Mouse (Mus musculus) heart, adult 11 months (tissue): Measurements from ENCODE around the gene Slc35c2.

ENCODE experiments used
- DNase-seq: peaks from one replicate; pipeline ENCODE4 v3.0.0; 2022

Slc35c2 gene

DNA sequence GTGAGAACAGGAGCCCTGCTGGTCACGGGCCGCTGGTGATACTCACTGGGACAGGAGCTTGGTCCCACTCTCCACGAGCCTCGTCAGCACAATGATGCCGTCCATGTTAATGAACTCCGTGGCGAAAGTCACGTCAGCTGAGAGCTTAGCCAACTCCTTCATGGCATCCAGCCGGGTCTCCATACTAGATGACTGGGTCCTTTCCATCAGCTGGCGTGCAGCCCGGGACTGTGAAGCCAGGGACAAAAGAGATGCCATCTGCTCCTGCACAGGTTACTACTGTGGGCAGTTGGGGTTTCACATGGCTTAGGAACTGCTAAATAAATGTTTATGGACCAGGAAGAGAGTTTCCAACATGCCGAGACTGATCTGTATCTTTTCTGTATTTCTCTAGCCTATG, 23.9 kb upstream of the Slc35c2 start:
- no peak for DNase-seq

DNA sequence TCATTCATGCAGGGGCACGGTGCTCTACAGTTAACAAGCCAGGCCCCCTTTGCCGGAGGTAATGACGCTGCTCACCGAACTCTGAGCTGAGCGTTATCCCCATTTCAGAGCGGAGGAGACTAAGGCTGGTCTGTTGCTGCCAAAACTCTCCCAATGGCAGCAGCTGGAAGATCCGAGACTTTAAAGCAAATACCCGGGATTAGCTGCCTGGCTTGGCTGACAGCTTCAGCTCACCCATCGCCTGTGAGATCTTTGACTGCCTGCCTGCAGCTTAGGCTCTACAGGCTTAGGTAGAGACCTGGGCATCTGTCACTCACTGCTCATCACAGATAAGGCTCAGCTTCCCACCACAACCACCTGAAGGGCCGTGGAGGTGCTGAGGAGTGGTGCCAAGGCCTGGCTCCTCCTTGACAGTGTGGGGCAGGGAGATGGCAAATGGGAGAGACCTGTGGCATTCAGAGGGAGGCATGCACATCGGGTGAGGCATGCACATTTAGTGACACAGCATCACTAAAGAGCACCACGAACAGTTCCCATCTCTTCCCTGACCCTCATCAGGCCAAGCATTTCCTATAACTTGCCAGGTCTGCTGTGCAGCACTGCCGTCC, 23.3 kb upstream of the Slc35c2 start:
- DNase-seq = no peak

DNA sequence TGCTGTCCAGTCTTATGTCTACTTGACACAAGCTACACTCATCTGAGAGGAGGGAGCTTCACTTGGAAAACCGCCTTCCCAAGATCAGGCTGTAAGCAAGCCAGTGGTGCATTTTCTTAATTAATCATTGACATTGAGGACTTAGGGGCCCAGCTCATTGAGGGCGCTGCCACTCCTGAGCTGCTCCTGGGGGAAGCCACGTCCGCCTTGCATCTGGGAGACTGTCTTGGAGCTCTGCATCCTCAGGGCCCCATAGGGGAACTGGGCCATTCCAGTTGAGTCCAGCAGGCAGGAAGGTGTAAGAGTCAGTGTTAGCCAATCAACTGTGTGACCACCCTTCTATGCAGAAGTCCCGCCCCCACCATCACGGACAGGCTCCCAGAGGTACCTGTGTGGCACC, 20.1 kb upstream of the Slc35c2 start:
- no peak for DNase-seq

DNA sequence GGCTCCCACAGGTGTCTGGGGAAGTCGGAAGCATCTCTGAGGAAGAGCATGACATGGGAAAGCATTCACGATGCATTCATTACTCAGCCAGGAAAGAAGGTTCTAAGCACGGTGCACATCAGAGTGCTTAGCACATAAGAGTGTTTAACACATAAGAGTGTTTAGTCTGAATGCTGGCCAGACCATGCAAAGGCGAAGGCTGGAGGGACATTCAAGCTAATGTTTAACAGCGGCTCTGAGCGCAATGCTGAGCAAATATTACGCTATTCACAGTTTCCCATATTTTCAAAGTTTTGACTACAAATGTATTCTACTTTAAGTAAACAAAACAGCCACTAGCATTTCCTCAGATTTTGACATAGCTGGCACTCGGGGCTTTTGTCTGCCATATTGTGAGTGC, 17.8 kb upstream of the Slc35c2 start:
- no peak for DNase-seq

DNA sequence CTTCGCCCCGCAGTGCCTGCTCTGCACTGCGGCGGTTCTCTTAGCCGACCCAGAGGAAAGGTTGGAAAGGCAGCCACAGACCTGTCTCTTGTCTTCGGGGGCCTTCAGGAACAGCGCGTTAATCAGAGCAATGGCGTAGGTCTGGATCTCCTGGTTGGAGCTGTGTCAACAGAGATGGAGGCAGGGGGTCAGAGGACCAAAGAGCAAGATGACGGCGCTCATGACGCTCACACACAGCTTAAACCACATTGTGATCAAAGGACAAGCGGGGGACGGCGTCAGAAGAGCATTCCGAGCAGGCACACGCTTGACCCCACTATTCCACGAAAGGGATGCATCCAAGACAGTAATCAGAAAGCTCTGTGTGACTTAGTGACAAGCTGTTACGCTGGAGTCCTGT, 17.1 kb upstream of the Slc35c2 start:
- no peak for DNase-seq

DNA sequence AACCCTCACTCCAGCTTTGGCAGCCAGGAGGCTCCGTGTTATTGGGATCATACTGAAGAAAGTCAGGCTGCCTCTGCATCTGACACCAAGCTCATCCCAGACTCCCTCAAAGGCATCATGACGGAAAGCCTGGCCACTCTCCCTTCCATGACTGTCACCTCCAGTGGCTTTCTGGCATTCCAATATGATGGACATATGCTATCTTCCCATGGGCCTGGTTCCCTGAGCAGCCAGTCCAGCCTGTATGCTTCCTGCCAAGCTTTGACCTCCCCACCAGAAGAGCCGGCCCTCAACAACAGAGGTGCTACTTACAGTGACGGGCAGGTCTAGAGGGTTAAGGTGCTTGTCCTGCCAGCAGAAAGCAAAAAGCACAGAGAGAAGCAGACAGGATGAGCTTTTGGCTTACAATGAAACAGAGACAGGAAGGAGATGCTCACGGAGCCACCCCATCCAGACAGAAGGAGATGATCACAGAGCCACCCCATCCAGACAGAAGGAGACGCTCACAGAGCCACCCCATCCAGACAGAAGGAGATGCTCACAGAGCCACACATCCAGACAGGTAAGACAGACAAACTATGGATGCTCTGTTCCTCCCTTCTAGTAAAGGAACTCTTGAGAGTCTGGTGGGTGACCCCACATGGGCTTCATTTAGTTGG, 15.8 kb upstream of the Slc35c2 start:
- DNase-seq = no peak

DNA sequence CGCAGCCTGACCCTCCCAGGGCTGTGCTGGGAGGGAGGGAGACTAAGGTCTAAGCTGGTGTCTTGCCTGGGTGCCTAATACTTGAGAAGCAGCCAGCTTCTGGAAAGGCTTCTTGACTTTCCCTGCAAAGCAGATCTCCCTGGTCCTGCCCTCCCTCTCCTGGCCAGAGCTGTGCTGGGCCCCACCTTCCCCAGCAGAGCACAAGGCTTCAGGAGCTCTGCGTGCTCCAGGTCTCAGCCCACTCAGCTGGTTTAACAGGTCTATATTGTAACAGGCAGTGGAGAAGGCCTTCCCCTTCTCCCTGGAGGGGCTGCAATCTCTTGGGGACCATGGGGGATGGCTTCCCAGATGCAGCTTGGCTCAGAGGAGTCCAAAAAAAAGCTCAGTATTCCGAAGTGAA, 13.7 kb upstream of the Slc35c2 start:
- DNase-seq = no peak

DNA sequence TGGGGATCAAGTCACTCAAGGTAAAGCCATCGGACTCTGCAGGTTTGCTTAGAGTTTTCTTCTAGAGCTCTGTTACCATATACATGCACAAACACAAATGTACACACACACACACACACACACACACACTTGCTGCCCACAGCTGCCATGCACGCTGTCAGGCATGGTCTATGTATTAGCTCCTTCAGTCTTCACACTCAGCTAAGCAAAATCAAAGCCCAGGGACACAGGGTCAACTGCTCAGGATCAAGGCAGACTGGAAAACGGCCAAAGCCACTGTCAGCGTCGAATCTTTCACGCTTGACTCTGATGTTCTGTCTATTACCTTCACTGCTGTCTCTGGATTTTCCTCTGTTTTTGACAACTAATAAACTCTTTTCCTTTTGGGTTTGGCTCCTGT, 13.2 kb upstream of the Slc35c2 start:
- no peak for DNase-seq

DNA sequence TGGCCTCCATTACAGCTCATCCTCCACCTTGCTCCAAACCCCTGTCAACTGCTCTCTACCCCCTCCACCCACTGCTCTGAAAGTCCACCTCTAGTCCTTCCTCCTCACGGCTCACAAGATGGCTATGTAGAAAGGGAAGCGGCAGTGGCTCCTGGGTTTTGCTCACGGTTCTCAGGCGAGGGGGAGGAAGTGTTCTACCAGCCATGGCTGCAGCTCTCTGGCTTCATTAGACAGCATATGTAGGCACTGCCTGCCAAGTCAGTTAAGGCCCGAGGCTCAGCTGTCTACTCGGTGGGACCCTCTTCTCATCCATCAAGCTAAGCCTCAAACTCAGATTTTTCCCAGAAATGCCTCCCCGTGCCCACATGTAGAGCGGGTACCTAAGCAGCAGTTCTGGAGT, 12.8 kb upstream of the Slc35c2 start:
- no peak for DNase-seq

DNA sequence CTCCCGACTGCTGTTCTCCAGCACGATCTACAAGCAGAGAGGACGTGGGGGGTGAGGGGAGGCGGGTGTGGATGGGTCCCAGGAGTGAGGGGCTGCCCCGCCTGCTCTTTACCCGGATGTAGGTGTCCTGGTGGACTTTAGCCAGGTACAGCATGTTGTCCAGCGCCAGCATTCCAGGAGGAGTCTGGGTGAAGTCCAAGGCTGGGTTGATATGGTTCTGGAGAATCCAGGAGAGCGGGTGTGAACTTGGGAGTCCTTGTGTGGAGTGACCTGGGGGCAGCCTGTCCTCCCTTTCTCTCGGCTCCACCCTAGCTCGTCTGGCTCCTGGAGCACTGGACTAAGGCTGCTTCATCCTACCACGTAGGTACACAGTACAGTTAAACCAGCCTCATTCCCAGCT, 9.8 kb upstream of the Slc35c2 start:
- DNase-seq = no peak

DNA sequence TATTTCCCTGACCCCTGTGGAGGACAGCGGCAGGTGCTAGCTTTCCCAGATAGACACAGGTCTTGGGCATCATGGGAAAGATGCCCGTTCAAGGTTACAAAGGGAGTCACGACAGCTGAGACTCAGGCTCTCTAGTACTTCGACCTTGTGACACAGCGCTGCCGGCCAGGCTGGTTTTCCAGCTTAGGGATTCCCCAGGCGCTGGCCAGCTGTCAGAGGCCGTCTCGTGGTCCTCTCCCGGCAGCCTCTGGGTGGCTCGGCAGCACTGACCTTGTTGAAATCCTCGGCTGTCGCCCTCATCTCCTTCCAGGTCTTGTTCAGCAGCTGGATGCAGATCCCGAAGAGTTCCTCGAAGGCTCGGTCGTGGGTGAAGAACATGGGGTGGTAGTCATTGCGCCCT, 8.9 kb upstream of the Slc35c2 start:
- peak; percentile 96 for DNase-seq

DNA sequence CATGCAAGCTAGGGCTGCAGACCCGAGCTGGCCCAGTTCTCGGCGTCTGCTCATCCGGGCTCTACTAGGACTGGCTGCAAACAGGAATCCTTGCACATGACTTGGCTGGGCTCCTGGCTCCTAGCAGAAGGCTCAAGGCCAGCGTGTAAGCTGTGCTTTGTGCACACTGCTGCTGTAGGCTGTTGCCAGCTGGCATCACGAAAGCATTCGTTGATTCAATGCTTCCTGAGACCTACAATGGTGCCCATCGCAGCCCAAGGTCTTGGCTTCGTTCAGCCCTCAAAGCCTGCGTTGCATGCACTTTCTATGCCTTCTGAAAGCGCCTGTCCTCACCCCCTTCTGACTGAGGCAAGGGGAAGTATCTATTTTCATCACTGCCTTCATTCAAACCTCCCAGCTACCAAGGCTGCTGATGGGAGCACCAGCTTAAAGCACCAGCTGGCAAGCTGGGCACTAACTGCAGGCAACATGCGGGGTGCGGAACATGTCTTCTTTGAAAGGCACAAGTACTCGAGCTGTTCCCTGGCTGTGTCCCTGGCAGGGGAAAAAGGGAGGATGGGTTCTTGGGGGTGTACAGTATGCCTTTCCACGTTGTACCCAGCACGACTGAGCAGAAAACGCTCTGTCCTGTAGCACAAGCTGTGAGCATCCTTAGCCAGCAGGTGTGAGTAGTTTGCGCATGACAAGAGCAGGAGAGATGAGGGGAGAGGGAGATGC, 804 bp upstream of the Slc35c2 start:
- DNase-seq = peak; percentile 98

DNA sequence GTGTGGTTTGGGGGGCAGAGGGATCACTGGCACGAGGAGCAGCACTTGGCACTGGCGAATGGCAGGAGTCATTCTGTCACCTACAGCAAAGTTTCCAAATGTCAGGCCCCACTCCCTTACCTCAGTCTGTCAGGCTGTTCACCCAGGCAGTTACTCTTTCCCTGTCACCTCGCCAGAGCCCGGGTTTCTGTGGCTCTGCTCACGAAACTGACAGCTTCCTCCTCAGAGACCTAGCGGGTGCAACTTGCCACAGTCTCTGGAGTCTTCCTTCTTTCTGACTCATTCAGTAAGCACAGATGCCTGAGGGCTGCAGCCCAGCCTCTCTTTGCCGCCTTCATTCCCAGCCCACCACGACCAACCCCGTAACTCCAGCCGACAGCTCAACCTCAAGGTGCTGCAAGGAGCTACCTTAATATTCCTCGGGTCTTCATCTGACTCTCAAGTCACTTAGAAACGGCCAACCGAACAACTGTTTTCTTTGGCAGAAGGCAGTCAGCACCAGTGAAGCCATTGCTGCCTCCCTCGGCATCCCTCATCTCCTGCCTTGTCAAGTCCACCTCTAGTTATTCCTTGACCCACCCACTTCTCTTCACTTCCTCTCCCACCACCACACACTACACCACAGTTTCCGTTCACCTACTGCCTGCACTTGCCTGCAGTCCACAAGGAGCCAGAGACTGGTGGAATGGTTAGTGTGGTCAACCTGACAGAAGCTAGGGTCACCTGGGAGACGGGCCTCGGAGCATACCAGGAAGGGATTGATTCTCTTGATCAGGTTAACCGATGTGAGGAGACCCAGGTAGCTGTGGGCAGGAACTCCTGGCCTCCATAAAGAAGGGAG, 1.1 kb downstream of the Slc35c2 start:
- DNase-seq = no peak

DNA sequence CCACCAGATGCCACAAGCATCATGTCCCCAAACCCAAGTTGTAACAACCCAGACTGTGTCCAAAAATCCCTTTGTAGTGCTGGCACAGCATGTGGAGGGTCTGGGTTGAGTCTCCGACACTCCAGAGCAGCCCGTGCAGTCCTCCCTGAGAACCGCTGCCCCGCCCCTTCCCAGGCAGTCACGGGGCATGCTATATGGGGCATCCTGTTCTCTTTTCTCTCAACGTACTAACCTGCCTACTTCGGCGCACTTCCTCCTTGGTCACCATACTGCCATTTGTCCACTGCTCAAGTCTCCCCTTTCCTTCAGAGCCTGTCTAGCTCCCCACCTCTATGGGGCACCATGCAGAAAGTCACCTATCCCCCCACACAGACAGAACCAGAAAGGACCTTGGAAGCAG, 2.0 kb downstream of the Slc35c2 start:
- DNase-seq = no peak

DNA sequence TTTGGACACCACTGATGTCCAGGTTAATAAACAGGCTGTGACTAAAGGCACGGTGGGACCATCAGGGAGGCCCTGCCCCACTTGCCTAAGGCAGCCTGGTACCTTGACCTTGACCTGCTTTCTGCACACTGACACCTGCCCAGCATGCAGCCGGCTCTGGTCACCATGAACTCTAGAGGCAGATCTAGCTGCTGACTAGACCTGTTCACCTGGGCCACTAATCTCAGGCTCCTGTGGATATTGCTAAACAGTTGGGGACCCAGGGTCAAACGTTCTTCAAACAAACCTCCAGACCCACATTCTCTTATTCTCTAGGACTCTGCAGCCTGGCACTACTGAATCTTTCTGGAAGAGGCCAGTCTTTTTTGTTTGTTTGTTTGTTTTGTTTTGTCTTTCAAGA, 2.6 kb downstream of the Slc35c2 start:
- no peak for DNase-seq

DNA sequence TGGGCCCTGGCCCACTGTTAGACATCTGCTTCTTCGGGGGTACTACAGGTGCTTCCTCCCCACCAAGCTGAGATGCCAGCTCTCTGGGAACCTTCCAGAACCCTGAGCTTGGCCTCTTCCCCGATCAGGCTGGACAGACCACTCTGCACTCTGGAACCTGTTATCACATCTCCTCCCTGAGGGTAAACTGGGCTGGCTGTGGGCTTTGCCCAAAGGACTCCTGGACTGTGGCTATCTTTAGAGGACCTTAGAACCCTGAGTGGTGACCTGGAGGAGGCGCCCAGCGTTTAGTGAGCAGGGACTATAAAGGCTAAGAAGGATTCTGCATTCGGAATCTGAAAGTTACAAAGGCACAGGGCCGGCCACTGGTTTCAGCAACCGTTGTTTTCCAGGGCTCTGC, 3.3 kb downstream of the Slc35c2 start:
- DNase-seq = no peak

DNA sequence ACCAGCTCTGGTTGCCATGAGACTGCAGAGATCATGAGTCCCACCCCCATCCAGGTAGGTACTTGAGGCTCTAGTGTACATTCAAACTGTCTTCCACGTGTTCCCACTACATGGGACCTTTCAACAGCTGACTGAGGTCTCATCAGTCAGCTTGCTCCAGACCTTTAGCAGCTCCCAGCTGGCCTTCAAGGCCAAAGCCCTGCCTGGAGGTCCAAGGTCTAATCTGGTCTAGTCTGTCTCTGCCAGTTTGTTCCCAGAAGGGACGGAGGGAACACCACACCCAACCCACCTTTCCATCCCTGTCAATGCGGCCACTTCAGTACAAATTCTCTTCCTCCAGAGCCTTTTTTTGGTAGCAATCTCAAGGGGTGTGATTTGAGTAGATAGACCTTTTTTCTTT, 4.0 kb downstream of the Slc35c2 start:
- no peak for DNase-seq

DNA sequence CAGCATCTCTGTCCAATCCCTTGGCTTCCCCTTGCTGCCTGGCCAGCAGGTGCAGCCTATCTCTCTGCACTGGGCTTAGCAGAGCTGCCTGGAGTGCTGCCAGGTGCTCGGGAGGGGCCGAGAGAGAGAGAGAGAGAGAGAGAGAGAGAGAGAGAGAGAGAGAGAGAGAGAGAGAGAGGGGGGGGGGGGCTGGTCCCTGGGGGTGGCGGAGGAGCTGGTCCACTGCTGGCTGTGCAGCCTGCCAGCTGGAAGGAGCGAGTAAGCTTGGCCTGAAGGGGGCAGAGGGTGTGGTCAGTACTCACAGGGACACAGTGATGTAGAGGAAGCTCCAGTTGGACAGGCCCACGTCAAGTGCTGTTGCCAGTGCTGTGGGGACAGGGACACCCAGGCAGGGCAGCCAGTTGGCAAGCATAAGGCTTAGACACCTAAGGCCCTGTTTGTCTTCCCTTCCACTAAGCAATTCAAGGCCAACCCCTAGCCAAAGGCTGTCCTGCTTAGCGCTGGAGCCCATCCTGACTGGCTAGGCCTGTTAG, 5.8 kb downstream of the Slc35c2 start:
- peak; percentile 96 for DNase-seq

DNA sequence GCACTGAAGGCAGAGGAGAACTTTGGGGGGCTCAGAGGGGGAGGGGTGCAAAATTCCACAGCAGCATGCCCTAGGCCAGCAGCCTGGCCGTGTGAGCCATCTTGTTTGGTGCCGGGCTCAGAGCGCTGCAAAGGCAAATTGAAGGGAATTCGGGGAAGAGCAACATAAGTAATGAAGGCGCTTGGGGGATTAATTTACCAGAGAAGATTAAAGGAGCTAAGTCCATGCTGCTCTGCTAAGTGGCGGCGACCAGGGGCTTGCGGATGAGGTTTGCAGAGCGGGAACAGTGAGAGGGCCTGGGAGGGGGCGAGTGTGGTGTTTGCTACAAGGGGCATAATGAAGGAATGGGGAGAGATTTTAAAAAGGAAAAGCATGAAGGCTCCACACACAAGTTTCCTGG, 8.3 kb downstream of the Slc35c2 start:
- DNase-seq = no peak

DNA sequence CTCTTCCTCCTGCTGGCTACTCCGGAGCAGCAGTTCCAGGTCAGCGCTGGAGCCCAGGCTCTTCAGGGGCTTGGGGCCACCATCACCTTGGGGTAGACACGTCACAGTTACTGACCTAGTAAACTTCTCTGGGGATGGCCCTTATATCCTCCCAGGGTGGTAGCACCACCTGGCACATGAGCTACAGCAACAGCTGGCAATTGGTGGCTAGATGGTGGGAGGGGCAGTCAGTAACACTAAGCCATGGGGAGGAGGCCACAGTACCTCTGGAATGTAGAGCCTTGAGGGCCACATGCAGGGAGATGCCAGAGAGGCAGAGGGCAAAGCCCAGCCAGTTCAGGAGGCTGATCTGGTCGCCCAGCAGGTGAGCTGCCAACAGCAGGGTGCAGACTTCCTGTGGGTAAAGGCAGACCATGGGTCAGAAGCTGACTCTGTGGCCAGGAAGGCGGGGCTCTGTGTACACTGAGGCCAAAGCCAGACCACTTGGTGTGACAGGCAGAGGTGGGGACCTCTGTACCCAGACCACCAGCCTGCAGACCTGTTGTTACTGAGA, 10.4 kb downstream of the Slc35c2 start:
- DNase-seq = no peak

DNA sequence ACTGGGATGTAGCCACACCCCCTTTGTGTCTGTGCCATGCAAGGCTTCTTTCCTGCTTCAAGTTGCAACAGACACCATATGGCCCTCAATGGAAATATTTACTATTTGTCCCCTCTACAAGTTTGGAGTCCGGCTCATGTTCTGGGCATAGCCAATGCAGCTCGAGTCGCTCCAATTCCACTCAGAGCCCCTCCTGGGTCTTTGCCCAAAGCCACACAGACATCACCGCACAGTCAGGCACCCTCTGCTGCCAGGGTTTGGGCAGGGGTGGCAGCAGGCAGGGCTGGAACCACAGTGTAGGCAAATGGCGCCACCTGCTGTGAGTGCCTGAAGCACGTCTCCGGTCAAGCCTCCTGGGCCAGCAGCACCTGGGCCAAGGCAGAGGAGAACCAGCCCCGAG, 11.8 kb downstream of the Slc35c2 start:
- peak; percentile 93 for DNase-seq

DNA sequence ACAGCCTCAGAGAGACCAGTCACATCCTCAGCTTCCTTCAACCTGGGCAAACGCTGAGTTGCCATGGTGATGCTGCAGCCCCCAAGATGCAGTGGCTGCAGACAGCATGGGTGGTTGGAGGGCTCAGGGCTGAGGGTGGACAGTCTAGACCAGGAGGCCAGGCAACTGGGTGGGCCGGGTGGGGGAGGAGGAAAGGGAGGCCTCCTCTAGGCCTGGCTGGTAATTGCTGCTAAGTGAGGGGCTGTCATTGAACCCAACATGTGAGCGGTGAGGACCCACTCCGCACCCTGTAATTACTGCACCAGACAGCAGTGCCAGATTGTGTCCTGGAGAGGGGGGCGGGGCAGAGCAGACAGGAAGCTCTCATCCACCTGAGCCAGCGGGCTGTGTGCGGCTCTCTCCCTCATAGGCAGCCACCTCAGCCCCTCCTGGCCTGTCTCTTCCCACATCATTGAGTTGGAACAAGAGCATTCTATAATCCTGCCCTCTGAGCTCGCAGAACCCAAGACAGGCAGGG, 12.5 kb downstream of the Slc35c2 start:
- no peak for DNase-seq

DNA sequence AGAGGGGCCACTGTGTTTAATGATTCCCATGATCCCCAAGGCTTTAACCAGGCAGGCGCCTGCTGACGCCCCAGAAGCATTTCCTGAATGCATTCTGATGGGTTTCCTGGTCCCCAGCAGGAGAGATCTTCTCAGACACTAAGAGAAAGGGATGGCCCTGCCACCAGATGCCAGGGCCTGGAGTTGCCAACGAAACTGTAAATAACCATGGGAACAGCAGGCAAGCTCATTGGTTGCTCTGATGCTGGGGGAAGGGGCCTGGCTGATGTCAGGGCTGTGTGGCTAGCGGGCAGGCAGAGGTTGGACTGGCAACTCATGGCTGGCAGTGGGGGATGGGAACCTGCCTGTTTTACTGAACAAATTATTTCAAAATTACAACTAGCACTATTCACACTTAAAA, 14.1 kb downstream of the Slc35c2 start:
- no peak for DNase-seq
